Mouse (Mus musculus): Measurements from ENCODE around the gene Sdc1. TPM values are rescaled to one million over a fixed set of nuclear protein-coding genes. Genes with fewer than 3 reads are reported as not detected.
A peak's percentile ranks its signal among the peaks of the same experiment; 100 is the strongest.

The Sdc1 gene
- polyA plus RNA-seq, 1 experiment from 2014 or later = 46.4 TPM

GRCm38 (mm10) chr12:8764221-8764930 is 6.7 kb upstream of the Sdc1 start:
- no peaks in the 10 kb centered on the region for H3K27me3 ChIP-seq (replicated peaks)
- WGBS = 70% methylated on average over 15 of the region's 15 CpGs
- no peak overlapping the region for H3K4me2 ChIP-seq
- no peak for ATAC-seq (ENCODE audit: insufficient number of reproducible peaks, low FRiP score)
- H3K4me1 ChIP-seq (replicated peaks) = peaks cover under 1% of the 10 kb centered on the region; the same call in 1 of the 2 replicates
- H3K9me3 ChIP-seq (replicated peaks) = no peaks in the 10 kb centered on the region
- no peak overlapping the region for H3K9ac ChIP-seq
- H3K4me3 ChIP-seq = no peak overlapping the region
- no peaks in the 10 kb centered on the region for H3K36me3 ChIP-seq
- no peak overlapping the region for H3K27ac ChIP-seq (ENCODE audit: poor library complexity, severe bottlenecking)

- under 1% methylated on average over 37 of the region's 37 CpGs for WGBS
- peak overlapping the region; percentile 65; the same call in 1 of the 2 replicates for H3K27ac ChIP-seq (ENCODE audit: poor library complexity, severe bottlenecking)
- ATAC-seq (ENCODE audit: insufficient number of reproducible peaks, low FRiP score) = peak; percentile 22; the same call in 1 of the 2 replicates
- peak overlapping the region; percentile 83 for H3K9ac ChIP-seq
- H3K9me3 ChIP-seq (replicated peaks) = no peaks in the 10 kb centered on the region
- H3K27me3 ChIP-seq (replicated peaks) = no peaks in the 10 kb centered on the region
- H3K36me3 ChIP-seq = no peaks in the 10 kb centered on the region
- H3K4me2 ChIP-seq = peak overlapping the region; percentile 94
- H3K4me3 ChIP-seq = peak overlapping the region; percentile 71
- peaks cover 10% of the 10 kb centered on the region for H3K4me1 ChIP-seq (replicated peaks)
Measured at GRCm38 (mm10) chr12:8771844-8772380, 789 bp downstream of the Sdc1 start.

- ATAC-seq (ENCODE audit: insufficient number of reproducible peaks, low FRiP score) = peak; percentile 39; the same call in 1 of the 2 replicates
- Histone ChIP-seq H3K4me1 (replicated peaks) (peaks cover 10% of the 10 kb centered on the region), H3K4me3 (peak overlapping the region; percentile 71), H3K36me3 (no peaks in the 10 kb centered on the region), H3K9ac (peak overlapping the region; percentile 83), H3K27me3 (replicated peaks) (no peaks in the 10 kb centered on the region), H3K27ac (ENCODE audit: poor library complexity, severe bottlenecking) (peak overlapping the region; percentile 2; the same call in 1 of the 2 replicates), H3K4me2 (peak overlapping the region; percentile 94), H3K9me3 (replicated peaks) (no peaks in the 10 kb centered on the region)
- under 1% methylated on average over 50 of the region's 55 CpGs for WGBS
Measured at GRCm38 (mm10) chr12:8772451-8773143, 1.5 kb downstream of the Sdc1 start.

- Histone ChIP-seq H3K27me3 (replicated peaks) (no peaks in the 10 kb centered on the region), H3K4me2 (peak overlapping the region; percentile 94), H3K4me3 (peak overlapping the region; percentile 71), H3K9me3 (replicated peaks) (no peaks in the 10 kb centered on the region), H3K9ac (peak overlapping the region; percentile 83; the same call in 1 of the 2 replicates), H3K36me3 (no peaks in the 10 kb centered on the region), H3K27ac (ENCODE audit: poor library complexity, severe bottlenecking) (peak overlapping the region; percentile 2; the same call in 1 of the 2 replicates), H3K4me1 (replicated peaks) (peaks cover 10% of the 10 kb centered on the region)
- WGBS = 47% methylated on average over 6 of the region's 6 CpGs
- no peak for ATAC-seq (ENCODE audit: insufficient number of reproducible peaks, low FRiP score)
Measured at GRCm38 (mm10) chr12:8773336-8773735, 2.2 kb downstream of the Sdc1 start.

- no peak for ATAC-seq (ENCODE audit: insufficient number of reproducible peaks, low FRiP score)
- Histone ChIP-seq H3K4me1 (replicated peaks) (peaks cover 10% of the 10 kb centered on the region), H3K4me2 (no peak overlapping the region), H3K9ac (no peak overlapping the region), H3K27me3 (replicated peaks) (no peaks in the 10 kb centered on the region), H3K36me3 (no peaks in the 10 kb centered on the region), H3K27ac (ENCODE audit: poor library complexity, severe bottlenecking) (no peak overlapping the region), H3K4me3 (no peak overlapping the region), H3K9me3 (replicated peaks) (no peaks in the 10 kb centered on the region)
Measured at GRCm38 (mm10) chr12:8774183-8774582, 3.1 kb downstream of the Sdc1 start.

- WGBS = 89% methylated on average over 7 of the region's 7 CpGs
- Histone ChIP-seq H3K4me1 (replicated peaks) (peaks cover 13% of the 10 kb centered on the region), H3K36me3 (no peaks in the 10 kb centered on the region), H3K27ac (ENCODE audit: poor library complexity, severe bottlenecking) (no peak overlapping the region), H3K9me3 (replicated peaks) (no peaks in the 10 kb centered on the region), H3K4me2 (no peak overlapping the region), H3K27me3 (replicated peaks) (no peaks in the 10 kb centered on the region), H3K4me3 (no peak overlapping the region), H3K9ac (no peak overlapping the region)
- no peak for ATAC-seq (ENCODE audit: insufficient number of reproducible peaks, low FRiP score)
Measured at GRCm38 (mm10) chr12:8776206-8776605, 5.1 kb downstream of the Sdc1 start.

GRCm38 (mm10) chr12:8776741-8777140 is 5.6 kb downstream of the Sdc1 start:
- no peak overlapping the region for H3K27ac ChIP-seq (ENCODE audit: poor library complexity, severe bottlenecking)
- ATAC-seq (ENCODE audit: insufficient number of reproducible peaks, low FRiP score) = no peak
- no peaks in the 10 kb centered on the region for H3K27me3 ChIP-seq (replicated peaks)
- no peak overlapping the region for H3K4me2 ChIP-seq
- H3K9ac ChIP-seq = no peak overlapping the region
- H3K4me3 ChIP-seq = no peak overlapping the region
- 67% methylated on average over 3 of the region's 3 CpGs for WGBS
- H3K9me3 ChIP-seq (replicated peaks) = no peaks in the 10 kb centered on the region
- H3K36me3 ChIP-seq = no peaks in the 10 kb centered on the region
- peaks cover 16% of the 10 kb centered on the region for H3K4me1 ChIP-seq (replicated peaks)

- ATAC-seq (ENCODE audit: insufficient number of reproducible peaks, low FRiP score) = no peak
- Histone ChIP-seq H3K9me3 (replicated peaks) (no peaks in the 10 kb centered on the region), H3K4me1 (replicated peaks) (peaks cover 19% of the 10 kb centered on the region), H3K9ac (no peak overlapping the region), H3K36me3 (no peaks in the 10 kb centered on the region), H3K27me3 (replicated peaks) (no peaks in the 10 kb centered on the region), H3K4me3 (no peak overlapping the region), H3K4me2 (no peak overlapping the region), H3K27ac (ENCODE audit: poor library complexity, severe bottlenecking) (no peak overlapping the region)
- 78% methylated on average over 7 of the region's 7 CpGs for WGBS
Measured at GRCm38 (mm10) chr12:8778106-8778505, 7.0 kb downstream of the Sdc1 start.

- no peak for ATAC-seq (ENCODE audit: insufficient number of reproducible peaks, low FRiP score)
- H3K4me2 ChIP-seq = no peak overlapping the region
- no peaks in the 10 kb centered on the region for H3K27me3 ChIP-seq (replicated peaks)
- H3K4me1 ChIP-seq (replicated peaks) = peaks cover 16% of the 10 kb centered on the region
- no peaks in the 10 kb centered on the region for H3K36me3 ChIP-seq
- H3K4me3 ChIP-seq = no peak overlapping the region
- H3K9ac ChIP-seq = no peak overlapping the region
- no peaks in the 10 kb centered on the region for H3K9me3 ChIP-seq (replicated peaks)
- H3K27ac ChIP-seq (ENCODE audit: poor library complexity, severe bottlenecking) = no peak overlapping the region
- WGBS = 70% methylated on average over 4 of the region's 4 CpGs
Measured at GRCm38 (mm10) chr12:8779851-8780250, 8.7 kb downstream of the Sdc1 start.

- whole genome bisulfite sequencing = 85% methylated on average over 7 of the region's 7 CpGs
- no peak overlapping the region for H3K27ac ChIP-seq (ENCODE audit: poor library complexity, severe bottlenecking)
Measured at GRCm38 (mm10) chr12:8781121-8781520, 10.0 kb downstream of the Sdc1 start.

GRCm38 (mm10) chr12:8781681-8782378 is 10.7 kb downstream of the Sdc1 start:
- H3K4me3 ChIP-seq = no peak overlapping the region
- H3K9me3 ChIP-seq (replicated peaks) = no peaks in the 10 kb centered on the region
- H3K9ac ChIP-seq = no peak overlapping the region
- H3K27me3 ChIP-seq (replicated peaks) = no peaks in the 10 kb centered on the region
- 69% methylated on average over 9 of the region's 9 CpGs for WGBS
- H3K4me1 ChIP-seq (replicated peaks) = peaks cover 27% of the 10 kb centered on the region
- no peak overlapping the region for H3K27ac ChIP-seq (ENCODE audit: poor library complexity, severe bottlenecking)
- H3K4me2 ChIP-seq = no peak overlapping the region
- H3K36me3 ChIP-seq = no peaks in the 10 kb centered on the region
- ATAC-seq (ENCODE audit: insufficient number of reproducible peaks, low FRiP score) = no peak; the same call in 1 of the 2 replicates

More at GRCm38 (mm10) chr12:8781121-8781520, 10.0 kb downstream of the Sdc1 start:
- Histone ChIP-seq H3K4me2 (no peak overlapping the region), H3K4me1 (replicated peaks) (peaks cover 27% of the 10 kb centered on the region), H3K4me3 (no peak overlapping the region), H3K9ac (no peak overlapping the region), H3K27me3 (replicated peaks) (no peaks in the 10 kb centered on the region), H3K9me3 (replicated peaks) (no peaks in the 10 kb centered on the region), H3K36me3 (no peaks in the 10 kb centered on the region)
- ATAC-seq (ENCODE audit: insufficient number of reproducible peaks, low FRiP score) = no peak
